Mouse (Mus musculus) erythroblast, embryonic 14.5 days (primary cell): ENCODE data around the gene Cdkal1.

Experiments used
- GATA1 ChIP-seq: IDR thresholded peaks from 2 replicates; pipeline ENCODE4 v1.6.1; 2012; ENCODE audit warnings: low read length, inconsistent platforms, mixed read lengths
- TAL1 ChIP-seq: IDR thresholded peaks from 3 replicates; pipeline ENCODE4 v1.6.1; 2012; ENCODE audit warnings: low read length, inconsistent platforms, mixed read lengths

GRCm38 (mm10) chr13:29777225-29777624, 78.2 kb downstream of the Cdkal1 start:
- TF ChIP-seq GATA1 = no peak
- TF ChIP-seq TAL1 = no peak
